Mouse (Mus musculus) cortical plate, adult 2 months (tissue): ENCODE measurements at regions not wholly inside any gene's neighbourhood (a gene's known extent, or its start where the extent isn't known, plus 50 kb on each side); places are given as distances from the start of the nearest gene placed in this dataset.

Source experiments
- H3K27ac ChIP-seq: fragments of 200-500 bp; 2 replicates; pipeline ENCODE4 v1.5.1; 2012; ENCODE audit warnings: low read length, control low read depth, inconsistent platforms; ENCODE audit not compliant: insufficient read depth
- H3K4me1 ChIP-seq: fragments of 200-500 bp; 2 replicates; pipeline ENCODE4 v1.6.1; 2011; ENCODE audit warnings: low read length; ENCODE audit not compliant: control insufficient read depth, insufficient read depth
- H3K4me3 ChIP-seq: fragments of 200-500 bp; 2 replicates; pipeline ENCODE4 v1.5.1; 2011; ENCODE audit warnings: mild to moderate bottlenecking, low read length, control low read depth; ENCODE audit not compliant: insufficient read depth
- CTCF ChIP-seq: fragments of 200-500 bp; IDR thresholded peaks from 2 replicates; pipeline ENCODE4 v1.5.1; 2011; ENCODE audit warnings: mild to moderate bottlenecking, control low read depth, low read length; ENCODE audit not compliant: insufficient read depth; ENCODE audit errors: extremely low read depth
- POLR2A ChIP-seq: fragments of 200-500 bp; IDR thresholded peaks from 2 replicates; pipeline ENCODE4 v1.6.1; 2011; ENCODE audit warnings: mild to moderate bottlenecking, low read length, control low read depth; ENCODE audit not compliant: insufficient read depth; ENCODE audit errors: extremely low read depth

DNA sequence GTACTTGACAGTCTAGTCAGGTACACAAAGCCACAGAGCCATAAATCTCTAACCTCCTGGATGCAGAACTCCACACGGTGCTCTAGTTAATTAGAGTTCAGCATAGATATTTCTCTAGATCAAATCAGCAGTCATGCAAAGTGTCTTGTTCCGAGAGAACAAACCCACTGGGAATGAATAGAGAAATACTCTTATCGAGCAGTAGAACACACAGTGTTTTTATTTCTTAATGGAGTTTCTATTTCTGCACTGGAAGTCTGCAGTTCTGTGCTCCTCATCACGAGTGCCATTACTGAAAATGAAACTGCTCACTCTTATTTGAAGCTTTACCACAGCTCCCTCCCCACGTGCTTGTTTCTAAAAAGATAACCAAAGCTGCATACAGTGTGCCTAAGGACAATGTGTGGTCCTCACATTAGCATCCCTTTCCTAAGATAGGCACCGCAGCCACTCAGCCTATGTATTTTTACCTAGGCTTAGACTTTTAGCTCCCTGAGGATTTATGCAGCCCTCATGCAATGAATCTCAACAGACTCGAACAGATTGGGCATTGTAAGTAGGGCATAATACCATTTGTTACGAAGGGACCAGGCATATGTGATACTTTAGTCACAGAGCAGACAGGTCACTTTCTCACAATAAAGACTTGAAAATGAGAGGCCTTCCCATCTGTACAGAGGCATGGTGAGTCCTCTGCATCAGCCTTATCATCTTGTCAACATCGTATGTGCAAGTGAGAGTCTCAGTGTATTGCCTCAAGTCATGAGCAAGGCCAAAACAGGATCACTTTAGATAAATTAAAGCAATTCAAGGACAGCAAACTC is 301.5 kb downstream of the Arl4a start:
- no peaks in the 10 kb centered on the region; the same call in 1 of the 2 replicates for H3K4me1 ChIP-seq
- TF ChIP-seq POLR2A (no peak), CTCF (no peak)
- H3K4me3 ChIP-seq, result no peak overlapping the region
- H3K27ac ChIP-seq, result no peak overlapping the region

DNA sequence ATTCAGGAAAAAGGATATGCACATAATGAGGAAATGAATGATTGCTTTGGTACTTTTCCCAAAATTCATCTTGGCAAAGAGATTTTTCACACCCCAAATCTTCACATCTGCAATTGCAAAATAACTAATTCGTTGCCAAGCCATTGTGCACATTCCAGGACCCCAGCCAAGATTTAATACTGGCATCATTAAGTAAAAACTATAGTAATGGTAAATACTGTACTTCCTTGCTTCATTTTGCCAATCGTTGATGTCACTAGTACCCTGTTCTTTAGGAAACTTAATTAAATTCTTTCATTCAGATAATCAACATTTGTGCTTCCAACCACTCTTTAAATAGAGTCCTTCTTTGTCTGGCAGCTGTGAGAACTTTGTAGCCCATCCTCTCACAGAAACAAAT is 303.6 kb downstream of the Arl4a start:
- TF ChIP-seq CTCF, result no peak
- no peak for TF ChIP-seq POLR2A

GRCm38 (mm10) chr12:39731177-39731576 is 306.6 kb downstream of the Arl4a start:
- H3K27ac ChIP-seq, result no peak overlapping the region
- no peak for TF ChIP-seq POLR2A
- TF ChIP-seq CTCF, result 0 out of 2 replicates have a peak, but pooled peaks have one; percentile 7
- H3K4me1 ChIP-seq, result no peaks in the 10 kb centered on the region
- H3K4me3 ChIP-seq, result no peak overlapping the region

More for the DNA sequence above, 303.6 kb downstream of the Arl4a start:
- no peaks in the 10 kb centered on the region; the same call in 1 of the 2 replicates for H3K4me1 ChIP-seq
- no peak overlapping the region for H3K27ac ChIP-seq
- H3K4me3 ChIP-seq, result no peak overlapping the region

DNA sequence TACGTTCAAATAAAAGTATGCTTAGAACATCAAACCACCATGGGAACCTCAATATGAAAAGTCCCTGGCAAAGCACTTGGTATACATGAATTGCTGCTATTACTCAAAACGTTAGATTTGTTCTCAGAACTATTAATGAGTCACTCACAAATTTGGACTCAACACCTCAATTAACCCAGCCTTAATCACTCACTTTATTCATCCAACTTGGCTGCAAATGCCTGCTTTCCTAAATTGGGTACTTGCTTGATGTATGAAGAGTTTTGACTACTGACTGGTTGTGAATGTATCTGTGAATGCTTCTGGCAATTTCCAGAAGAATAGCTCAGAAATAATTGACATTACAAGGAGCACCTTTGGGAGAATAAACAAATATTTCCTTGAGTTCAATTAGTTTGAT is 308.6 kb downstream of the Arl4a start:
- Histone ChIP-seq H3K27ac (no peak overlapping the region), H3K4me3 (no peak overlapping the region), H3K4me1 (no peaks in the 10 kb centered on the region)
- TF ChIP-seq POLR2A (no peak), CTCF (no peak)

DNA sequence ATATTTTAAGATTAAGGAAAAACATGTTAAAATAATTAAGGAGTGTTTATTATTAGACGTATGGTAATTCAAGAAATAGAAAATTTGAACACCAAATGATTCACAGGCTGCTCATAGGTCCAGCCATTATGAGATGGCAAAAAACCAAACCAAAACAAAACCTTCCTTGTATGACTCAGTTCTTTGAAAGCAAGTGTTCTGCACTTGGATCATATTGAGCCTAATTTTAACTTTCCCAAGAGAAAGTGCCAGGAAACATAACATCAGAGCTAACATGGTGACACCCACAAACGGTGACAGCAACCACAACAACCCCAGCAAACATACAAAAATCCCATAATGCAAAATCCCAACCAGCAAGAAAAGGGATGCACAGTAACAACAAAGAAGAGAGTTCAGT is 313.7 kb downstream of the Arl4a start:
- TF ChIP-seq CTCF (no peak), POLR2A (no peak)
- Histone ChIP-seq H3K4me1 (no peaks in the 10 kb centered on the region), H3K27ac (no peak overlapping the region), H3K4me3 (no peak overlapping the region)

DNA sequence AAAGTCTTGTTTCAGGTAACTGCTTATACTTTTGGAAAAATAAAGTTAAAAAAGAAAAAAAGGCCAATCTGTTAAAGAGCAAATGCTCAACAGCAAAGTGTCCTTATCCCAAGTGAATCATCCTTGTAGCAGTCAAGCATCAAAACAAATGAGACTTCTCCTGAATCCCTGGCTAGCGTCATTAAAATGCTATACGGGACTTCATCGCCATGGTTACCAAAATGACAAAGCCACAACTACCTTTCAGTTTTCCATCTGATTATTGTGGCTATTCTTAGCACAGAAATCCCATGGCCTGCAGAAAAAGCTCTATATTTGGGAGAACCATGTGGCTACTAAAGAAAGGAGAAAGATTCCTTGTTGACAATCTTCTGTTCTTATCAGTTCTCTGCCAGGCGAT is 322.7 kb downstream of the Arl4a start:
- Histone ChIP-seq H3K4me1 (no peaks in the 10 kb centered on the region), H3K4me3 (no peak overlapping the region), H3K27ac (no peak overlapping the region)
- no peak for TF ChIP-seq CTCF
- no peak for TF ChIP-seq POLR2A

GRCm38 (mm10) chr12:39714169-39714794 is 323.5 kb downstream of the Arl4a start:
- TF ChIP-seq CTCF (no peak), POLR2A (no peak)
- H3K4me1 ChIP-seq, result no peaks in the 10 kb centered on the region
- H3K27ac ChIP-seq, result no peak overlapping the region
- no peak overlapping the region for H3K4me3 ChIP-seq

DNA sequence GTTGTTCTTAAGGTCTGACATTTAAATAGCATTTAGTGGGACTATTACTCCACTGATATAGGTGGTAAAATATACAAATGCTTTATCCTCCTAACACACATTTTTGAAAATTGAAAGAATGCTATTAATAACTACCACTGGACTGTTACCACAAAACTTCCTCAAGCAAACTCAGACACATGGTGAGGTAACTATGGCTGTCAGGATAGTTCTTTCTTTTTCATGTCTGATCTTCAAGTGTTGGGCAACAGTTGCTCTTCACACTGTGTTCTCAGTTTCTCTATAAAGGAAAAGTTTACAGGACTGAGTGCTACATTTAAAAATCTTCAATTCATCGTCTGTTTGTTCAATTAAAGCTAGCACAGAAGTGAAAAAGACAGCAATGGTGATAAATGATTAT is 326.0 kb downstream of the Arl4a start:
- TF ChIP-seq CTCF (no peak), POLR2A (no peak)
- Histone ChIP-seq H3K27ac (no peak overlapping the region), H3K4me3 (no peak overlapping the region), H3K4me1 (no peaks in the 10 kb centered on the region)

- Histone ChIP-seq H3K4me3 (no peak overlapping the region), H3K4me1 (no peaks in the 10 kb centered on the region), H3K27ac (peak overlapping the region; percentile 29; the same call in 1 of the 2 replicates)
- TF ChIP-seq CTCF (no peak), POLR2A (no peak)
Measured at GRCm38 (mm10) chr12:39709850-39710249, 328.0 kb downstream of the Arl4a start.

DNA sequence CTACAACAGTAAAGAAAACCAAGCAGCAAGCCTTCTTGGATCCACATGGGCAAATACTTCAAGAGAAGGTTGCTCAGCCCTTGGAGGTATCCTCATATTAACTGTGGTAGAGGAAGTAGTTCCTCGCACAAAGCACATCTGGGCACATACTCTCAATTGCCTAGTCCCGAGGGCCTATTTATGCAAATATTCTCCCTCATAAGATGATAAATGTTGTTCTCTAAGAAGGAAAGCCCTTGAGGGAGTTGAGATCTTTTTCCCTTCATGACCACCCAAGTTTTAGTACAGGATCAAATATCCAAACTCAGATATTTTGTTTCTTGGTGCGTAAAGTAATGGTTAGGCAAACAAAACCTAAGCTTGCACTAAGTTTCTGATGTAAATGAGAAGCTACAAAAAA is 340.6 kb downstream of the Arl4a start:
- TF ChIP-seq CTCF (no peak), POLR2A (no peak)
- H3K4me1 ChIP-seq, result no peaks in the 10 kb centered on the region
- no peak overlapping the region for H3K27ac ChIP-seq
- H3K4me3 ChIP-seq, result no peak overlapping the region
